Mouse (Mus musculus) limb, embryonic 13.5 days (tissue): Measurements from ENCODE around the gene Tbrg1. TPM values are rescaled to one million over a fixed set of nuclear protein-coding genes. Genes with fewer than 3 reads are reported as not detected.

Experiments
- ATAC-seq: fragments of 200-750 bp; cut with Nextera tagmentation; 2 replicates; pipeline ENCODE4 v1.8.0; 2017; ENCODE audit warnings: low read depth, moderate number of reproducible peaks, moderate TSS enrichment; ENCODE audit not compliant: low FRiP score
- H3K27ac ChIP-seq: fragments of 300-500 bp; sonication (generic); 2 replicates; pipeline ENCODE4 v1.5.1; 2015; ENCODE audit warnings: inconsistent platforms, mild to moderate bottlenecking, moderate library complexity
- H3K27me3 ChIP-seq: fragments of 300-500 bp; sonication (generic); 2 replicates; pipeline ENCODE4 v1.6.1; 2015; ENCODE audit warnings: mild to moderate bottlenecking, inconsistent platforms
- H3K36me3 ChIP-seq: fragments of 300-500 bp; sonication (generic); 2 replicates; pipeline ENCODE4 v1.6.1; 2015; ENCODE audit warnings: inconsistent platforms, mild to moderate bottlenecking, moderate library complexity
- H3K4me1 ChIP-seq: fragments of 300-500 bp; sonication (generic); 2 replicates; pipeline ENCODE4 v1.6.1; 2015; ENCODE audit warnings: inconsistent platforms
- H3K4me2 ChIP-seq: fragments of 300-500 bp; sonication (generic); replicated peaks from 2 replicates; pipeline ENCODE4 v1.6.1; 2015; ENCODE audit warnings: inconsistent platforms, mild to moderate bottlenecking, moderate library complexity
- H3K4me3 ChIP-seq: fragments of 300-500 bp; sonication (generic); 2 replicates; pipeline ENCODE4 v1.5.1; 2015; ENCODE audit warnings: moderate library complexity, mild to moderate bottlenecking, inconsistent platforms
- H3K9ac ChIP-seq: fragments of 300-500 bp; sonication (generic); 2 replicates; pipeline ENCODE4 v1.6.1; 2015; ENCODE audit warnings: mild to moderate bottlenecking, inconsistent platforms
- H3K9me3 ChIP-seq: fragments of 300-500 bp; sonication (generic); 2 replicates; pipeline ENCODE4 v1.6.1; 2016; ENCODE audit warnings: inconsistent platforms
- WGBS: fragments of 180-500 bp; shearing (Covaris S2); methylation state at CpG from one replicate; pipeline ENCODE4 v1.1.7; 2015; 5-methylcytosine and 5-hydroxymethylcytosine counted together
- polyA plus RNA-seq: library from polyadenylated mRNA; unstranded; fragments of >200 nt; fragmentation: Nextera tagmentation; extraction: Ambion mirVana; gene quantifications from 2 replicates; pipeline ENCODE4 v1.2.1, GENCODE M21; 2015

Gene Tbrg1
- polyA plus RNA-seq, 1 experiment from 2014 or later: 186 TPM

GRCm38 (mm10) chr9:37627263-37627662, 29.8 kb downstream of the Tbrg1 start:
- Histone ChIP-seq H3K4me2 (no peak overlapping the region), H3K9ac (no peak overlapping the region), H3K27ac (no peak overlapping the region), H3K4me1 (no peaks in the 10 kb centered on the region), H3K9me3 (no peaks in the 10 kb centered on the region), H3K4me3 (no peak overlapping the region), H3K36me3 (no peaks in the 10 kb centered on the region), H3K27me3 (peaks cover 10% of the 10 kb centered on the region)
- WGBS: 100% methylated on average over 1 of the region's 1 CpGs
- ATAC-seq: no peak

- Histone ChIP-seq H3K4me2 (no peak overlapping the region), H3K27me3 (peaks cover 16% of the 10 kb centered on the region), H3K4me3 (no peak overlapping the region), H3K9me3 (no peaks in the 10 kb centered on the region), H3K27ac (no peak overlapping the region), H3K9ac (no peak overlapping the region), H3K4me1 (no peaks in the 10 kb centered on the region), H3K36me3 (no peaks in the 10 kb centered on the region)
- no peak for ATAC-seq
- 21% methylated on average over 3 of the region's 3 CpGs for WGBS
Measured at GRCm38 (mm10) chr9:37626103-37626567, 31.0 kb downstream of the Tbrg1 start.

GRCm38 (mm10) chr9:37625641-37626040, 31.5 kb downstream of the Tbrg1 start:
- ATAC-seq: peak; percentile 19; the same call in 1 of the 2 replicates
- Histone ChIP-seq H3K4me2 (no peak overlapping the region), H3K9ac (no peak overlapping the region), H3K27ac (no peak overlapping the region), H3K9me3 (no peaks in the 10 kb centered on the region), H3K4me1 (no peaks in the 10 kb centered on the region), H3K27me3 (peaks cover 17% of the 10 kb centered on the region), H3K4me3 (no peak overlapping the region), H3K36me3 (no peaks in the 10 kb centered on the region)
- WGBS: 24% methylated on average over 7 of the region's 7 CpGs

- H3K4me3 ChIP-seq: no peak overlapping the region
- no peak overlapping the region for H3K9ac ChIP-seq
- no peaks in the 10 kb centered on the region for H3K36me3 ChIP-seq
- H3K27ac ChIP-seq: no peak overlapping the region
- no peaks in the 10 kb centered on the region for H3K9me3 ChIP-seq
- no peaks in the 10 kb centered on the region for H3K4me1 ChIP-seq
- H3K4me2 ChIP-seq: no peak overlapping the region
- peaks cover 17% of the 10 kb centered on the region for H3K27me3 ChIP-seq
- WGBS: 49% methylated on average over 3 of the region's 3 CpGs
- ATAC-seq: no peak
Measured at GRCm38 (mm10) chr9:37625129-37625528, 32.0 kb downstream of the Tbrg1 start.

GRCm38 (mm10) chr9:37624502-37624901, 32.6 kb downstream of the Tbrg1 start:
- no peak for ATAC-seq
- no peak overlapping the region for H3K27ac ChIP-seq
- 92% methylated on average over 1 of the region's 1 CpGs for WGBS
- no peak overlapping the region for H3K4me3 ChIP-seq
- H3K9ac ChIP-seq: no peak overlapping the region
- H3K27me3 ChIP-seq: peaks cover 17% of the 10 kb centered on the region
- no peaks in the 10 kb centered on the region for H3K36me3 ChIP-seq
- no peaks in the 10 kb centered on the region for H3K4me1 ChIP-seq
- no peak overlapping the region for H3K4me2 ChIP-seq
- no peaks in the 10 kb centered on the region for H3K9me3 ChIP-seq

DNA sequence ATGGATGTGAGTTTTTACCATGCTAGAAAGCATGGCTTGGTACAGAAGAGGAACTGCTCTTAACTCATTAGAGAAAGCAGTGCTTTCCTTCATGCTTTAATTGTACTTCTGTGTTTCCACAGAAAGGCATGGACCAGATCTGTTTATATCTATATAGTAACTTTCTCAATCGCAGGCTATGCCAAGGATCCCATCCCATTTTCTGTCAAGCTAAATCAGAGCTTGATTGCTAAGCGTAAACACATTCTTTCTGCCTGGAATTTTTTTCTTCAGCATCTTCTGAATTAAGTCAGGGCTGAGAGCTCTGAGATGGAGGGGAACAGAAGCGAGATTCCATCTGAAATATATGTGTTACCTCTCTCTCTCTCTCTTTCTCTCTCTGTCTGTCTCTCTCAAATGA, 33.1 kb downstream of the Tbrg1 start:
- no peak for ATAC-seq
- peaks cover 17% of the 10 kb centered on the region for H3K27me3 ChIP-seq
- no peak overlapping the region for H3K4me2 ChIP-seq
- H3K27ac ChIP-seq: no peak overlapping the region
- no peaks in the 10 kb centered on the region for H3K36me3 ChIP-seq
- no peak overlapping the region for H3K4me3 ChIP-seq
- no peaks in the 10 kb centered on the region for H3K4me1 ChIP-seq
- no peaks in the 10 kb centered on the region for H3K9me3 ChIP-seq
- H3K9ac ChIP-seq: no peak overlapping the region
- WGBS: 81% methylated on average over 3 of the region's 3 CpGs

DNA sequence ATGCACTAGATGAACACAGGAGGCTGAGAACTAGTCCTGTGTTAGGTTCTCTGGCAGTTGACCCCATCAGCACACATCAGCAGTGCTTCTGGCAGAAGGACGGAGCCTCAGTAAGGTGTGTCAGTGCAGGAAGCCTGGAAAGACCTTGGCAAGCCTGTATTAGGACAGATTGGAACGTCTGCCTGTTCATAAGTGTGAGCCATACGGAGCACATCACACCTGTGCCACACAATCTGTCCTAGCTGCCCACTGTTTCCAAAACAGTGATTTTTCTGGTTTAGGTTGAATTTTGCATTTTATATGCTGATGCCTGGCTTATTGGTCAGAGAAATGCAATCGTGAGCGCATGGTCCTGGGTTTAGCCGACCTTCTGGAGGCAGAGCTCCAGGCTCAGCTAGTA, 35.8 kb downstream of the Tbrg1 start:
- no peaks in the 10 kb centered on the region for H3K9me3 ChIP-seq
- H3K4me2 ChIP-seq: no peak overlapping the region
- no peak overlapping the region for H3K9ac ChIP-seq
- H3K27ac ChIP-seq: no peak overlapping the region
- no peak overlapping the region for H3K4me3 ChIP-seq
- no peak for ATAC-seq
- no peaks in the 10 kb centered on the region for H3K4me1 ChIP-seq
- H3K27me3 ChIP-seq: peaks cover 25% of the 10 kb centered on the region
- no peaks in the 10 kb centered on the region for H3K36me3 ChIP-seq
- 84% methylated on average over 6 of the region's 6 CpGs for WGBS

DNA sequence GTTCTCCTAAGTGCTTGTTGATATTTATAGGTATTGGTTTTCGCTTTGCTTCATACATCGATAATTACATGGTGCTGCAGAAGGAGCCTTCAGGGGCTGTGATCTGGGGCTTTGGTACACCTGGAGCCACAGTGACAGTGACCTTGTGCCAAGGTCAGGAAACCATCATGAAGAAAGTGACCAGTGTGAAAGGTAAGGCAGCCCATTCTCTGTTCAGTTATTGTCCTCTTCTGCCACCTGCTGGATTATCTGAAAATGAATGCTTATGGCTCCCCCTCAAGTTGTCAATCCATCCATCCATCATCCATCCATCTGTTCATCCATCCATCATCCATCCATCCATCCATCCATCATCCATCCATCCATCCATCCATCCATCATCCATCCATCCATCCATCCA, 40.3 kb downstream of the Tbrg1 start:
- no peak for ATAC-seq
- 45% methylated on average over 2 of the region's 2 CpGs for WGBS
- no peak overlapping the region for H3K4me2 ChIP-seq
- no peaks in the 10 kb centered on the region for H3K9me3 ChIP-seq
- 0 out of 2 replicates have a peak, but pooled peaks cover 3% of the 10 kb centered on the region for H3K4me1 ChIP-seq
- peaks cover 22% of the 10 kb centered on the region for H3K27me3 ChIP-seq
- H3K4me3 ChIP-seq: no peak overlapping the region
- H3K27ac ChIP-seq: no peak overlapping the region
- H3K9ac ChIP-seq: peak overlapping the region; percentile 51
- no peaks in the 10 kb centered on the region for H3K36me3 ChIP-seq

DNA sequence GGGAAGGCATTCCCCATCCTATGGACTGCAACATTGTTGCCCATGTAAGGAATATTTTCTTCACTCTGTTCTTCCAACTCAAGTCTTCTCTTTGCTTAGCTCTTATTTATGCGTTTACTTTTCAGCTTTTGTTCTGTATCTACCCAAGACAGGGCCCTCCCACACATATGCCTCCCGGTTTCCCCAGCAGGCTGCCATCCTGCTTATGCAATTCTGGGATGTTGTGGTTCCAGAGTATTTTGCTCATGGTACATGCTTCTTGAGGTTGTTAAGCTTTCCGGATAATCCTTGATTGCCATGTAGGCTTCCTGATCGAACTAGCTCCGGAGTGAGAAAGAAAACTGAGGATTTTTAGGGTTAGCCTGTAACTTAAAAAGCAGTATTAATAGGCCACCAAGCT, 41.9 kb downstream of the Tbrg1 start:
- H3K4me1 ChIP-seq: 0 out of 2 replicates have a peak, but pooled peaks cover 3% of the 10 kb centered on the region
- H3K27ac ChIP-seq: no peak overlapping the region
- H3K36me3 ChIP-seq: no peaks in the 10 kb centered on the region
- H3K9ac ChIP-seq: no peak overlapping the region
- H3K27me3 ChIP-seq: peaks cover 15% of the 10 kb centered on the region; the same call in 1 of the 2 replicates
- H3K4me3 ChIP-seq: no peak overlapping the region
- WGBS: 64% methylated on average over 5 of the region's 5 CpGs
- H3K9me3 ChIP-seq: no peaks in the 10 kb centered on the region
- no peak for ATAC-seq
- H3K4me2 ChIP-seq: no peak overlapping the region

DNA sequence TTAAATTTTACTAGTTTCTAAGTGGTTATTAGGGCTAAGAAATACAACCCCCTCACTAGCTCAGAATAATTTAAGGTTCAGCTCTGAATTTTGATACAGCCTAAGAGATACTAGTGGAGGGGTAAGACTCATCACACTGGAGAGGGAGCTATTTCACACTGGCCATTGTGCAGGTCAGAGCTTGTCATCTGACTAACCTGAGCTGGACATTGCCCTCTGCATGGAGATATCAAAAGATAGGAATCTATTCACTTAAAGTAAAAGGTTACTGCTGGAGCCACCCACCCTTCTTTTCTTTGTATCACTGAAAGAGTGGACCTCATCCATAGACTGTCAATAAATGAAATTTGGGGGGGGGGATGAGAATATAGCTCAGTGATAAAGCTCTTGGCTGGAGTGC, 42.8 kb downstream of the Tbrg1 start:
- Histone ChIP-seq H3K36me3 (no peaks in the 10 kb centered on the region), H3K27ac (no peak overlapping the region), H3K4me1 (peaks cover 9% of the 10 kb centered on the region), H3K27me3 (peaks cover 15% of the 10 kb centered on the region; the same call in 1 of the 2 replicates), H3K9me3 (no peaks in the 10 kb centered on the region), H3K4me3 (peak overlapping the region; percentile 71; the same call in 1 of the 2 replicates), H3K4me2 (peak overlapping the region; percentile 67), H3K9ac (no peak overlapping the region)
- ATAC-seq: no peak

DNA sequence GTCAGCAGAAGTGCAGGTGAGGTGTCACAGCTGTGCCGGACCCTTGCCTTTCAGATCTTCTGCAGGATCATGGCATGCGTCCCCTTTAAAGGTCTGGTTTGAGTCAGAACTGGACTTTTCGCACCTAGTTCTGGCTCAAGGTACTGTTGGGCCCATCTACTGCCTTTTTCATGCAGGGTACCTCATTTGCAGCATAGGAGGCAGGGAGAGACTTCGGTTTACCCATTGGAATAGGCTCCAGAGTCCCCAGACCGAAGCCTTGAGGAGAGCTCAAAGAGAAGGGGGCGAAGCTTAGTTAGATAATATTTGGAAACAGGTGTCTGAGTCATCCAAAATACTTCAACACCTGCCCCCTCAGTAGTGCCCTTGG, 43.2 kb downstream of the Tbrg1 start:
- H3K4me3 ChIP-seq: peak overlapping the region; percentile 71
- peak overlapping the region; percentile 67 for H3K4me2 ChIP-seq
- WGBS: 18% methylated on average over 6 of the region's 6 CpGs
- H3K4me1 ChIP-seq: peaks cover 11% of the 10 kb centered on the region
- no peaks in the 10 kb centered on the region for H3K9me3 ChIP-seq
- ATAC-seq: no peak; the same call in 1 of the 2 replicates
- H3K27me3 ChIP-seq: peaks cover 15% of the 10 kb centered on the region; the same call in 1 of the 2 replicates
- no peaks in the 10 kb centered on the region for H3K36me3 ChIP-seq
- H3K27ac ChIP-seq: no peak overlapping the region; the same call in 1 of the 2 replicates
- peak overlapping the region; percentile 62 for H3K9ac ChIP-seq

- peaks cover 14% of the 10 kb centered on the region; the same call in 1 of the 2 replicates for H3K27me3 ChIP-seq
- H3K4me1 ChIP-seq: peaks cover 11% of the 10 kb centered on the region
- WGBS: under 1% methylated on average over 45 of the region's 45 CpGs
- H3K4me3 ChIP-seq: peak within 1 kb of the TSS; percentile 71
- no peaks in the 10 kb centered on the region for H3K36me3 ChIP-seq
- H3K27ac ChIP-seq: peak within 1 kb of the TSS; percentile 52; the same call in 1 of the 2 replicates
- H3K9ac ChIP-seq: peak within 1 kb of the TSS; percentile 75
- peak within 1 kb of the TSS; percentile 67 for H3K4me2 ChIP-seq
- H3K9me3 ChIP-seq: no peaks in the 10 kb centered on the region
- ATAC-seq: peak; percentile 96
Measured at GRCm38 (mm10) chr9:37613182-37613910, 43.8 kb downstream of the Tbrg1 start, which contains the start of gene Spa17. Gene Spa17 (minus strand): TSS chr9:37613722.
